Mouse (Mus musculus) right cerebral cortex, postnatal 4 days (tissue): Measurements from ENCODE around the gene Cntnap5a.

Experiments
- DNase-seq: peaks from one replicate; pipeline ENCODE4 v3.0.0-alpha.2; 2022

Gene Cntnap5a

GRCm38 (mm10) chr1:115684518-115685368 is at the start of gene Cntnap5a:
TSS of gene Cntnap5a (plus strand) at chr1:115684756.
- DNase-seq, result peak; percentile 66

- DNase-seq, result no peak
Observed at GRCm38 (mm10) chr1:115646921-115647320, 37.6 kb upstream of the Cntnap5a start.

GRCm38 (mm10) chr1:115658343-115659064 is 26.1 kb upstream of the Cntnap5a start:
- no peak for DNase-seq

- DNase-seq, result no peak
Observed at GRCm38 (mm10) chr1:115686494-115686893, 1.9 kb downstream of the Cntnap5a start.

- no peak for DNase-seq
Observed at GRCm38 (mm10) chr1:115699798-115700197, 15.2 kb downstream of the Cntnap5a start.

GRCm38 (mm10) chr1:115742556-115742955 is 58.0 kb downstream of the Cntnap5a start:
- no peak for DNase-seq

GRCm38 (mm10) chr1:115745569-115745968 is 61.0 kb downstream of the Cntnap5a start:
- DNase-seq, result no peak

GRCm38 (mm10) chr1:115784737-115785136 is 100.2 kb downstream of the Cntnap5a start:
- no peak for DNase-seq

GRCm38 (mm10) chr1:115842591-115842990 is 158.0 kb downstream of the Cntnap5a start:
- no peak for DNase-seq

GRCm38 (mm10) chr1:115847605-115848004 is 163.0 kb downstream of the Cntnap5a start:
- DNase-seq, result no peak

GRCm38 (mm10) chr1:115852206-115852605 is 167.7 kb downstream of the Cntnap5a start:
- no peak for DNase-seq

- no peak for DNase-seq
Observed at GRCm38 (mm10) chr1:115918396-115918795, 233.8 kb downstream of the Cntnap5a start.

- no peak for DNase-seq
Observed at GRCm38 (mm10) chr1:115925953-115926665, 241.6 kb downstream of the Cntnap5a start.

- DNase-seq, result no peak
Observed at GRCm38 (mm10) chr1:115932045-115932444, 247.5 kb downstream of the Cntnap5a start.

- no peak for DNase-seq
Observed at GRCm38 (mm10) chr1:115945892-115946291, 261.3 kb downstream of the Cntnap5a start.

GRCm38 (mm10) chr1:115956528-115956927 is 272.0 kb downstream of the Cntnap5a start:
- no peak for DNase-seq

- DNase-seq, result peak; percentile 4
Observed at GRCm38 (mm10) chr1:115964993-115965575, 280.5 kb downstream of the Cntnap5a start.

GRCm38 (mm10) chr1:115990204-115990603 is 305.6 kb downstream of the Cntnap5a start:
- DNase-seq, result no peak

GRCm38 (mm10) chr1:116015768-116016167 is 331.2 kb downstream of the Cntnap5a start:
- no peak for DNase-seq

GRCm38 (mm10) chr1:116029653-116030052 is 345.1 kb downstream of the Cntnap5a start:
- no peak for DNase-seq

- DNase-seq, result no peak
Observed at GRCm38 (mm10) chr1:116035897-116036296, 351.3 kb downstream of the Cntnap5a start.

GRCm38 (mm10) chr1:116036894-116037293 is 352.3 kb downstream of the Cntnap5a start:
- no peak for DNase-seq

- DNase-seq, result no peak
Observed at GRCm38 (mm10) chr1:116044083-116044482, 359.5 kb downstream of the Cntnap5a start.
